Mouse (Mus musculus): ENCODE measurements at regions not wholly inside any gene's neighbourhood (a gene's known extent, or its start where the extent isn't known, plus 50 kb on each side); places are given as distances from the start of the nearest gene placed in this dataset.
A peak's percentile ranks its signal among the peaks of the same experiment; 100 is the strongest.

DNA sequence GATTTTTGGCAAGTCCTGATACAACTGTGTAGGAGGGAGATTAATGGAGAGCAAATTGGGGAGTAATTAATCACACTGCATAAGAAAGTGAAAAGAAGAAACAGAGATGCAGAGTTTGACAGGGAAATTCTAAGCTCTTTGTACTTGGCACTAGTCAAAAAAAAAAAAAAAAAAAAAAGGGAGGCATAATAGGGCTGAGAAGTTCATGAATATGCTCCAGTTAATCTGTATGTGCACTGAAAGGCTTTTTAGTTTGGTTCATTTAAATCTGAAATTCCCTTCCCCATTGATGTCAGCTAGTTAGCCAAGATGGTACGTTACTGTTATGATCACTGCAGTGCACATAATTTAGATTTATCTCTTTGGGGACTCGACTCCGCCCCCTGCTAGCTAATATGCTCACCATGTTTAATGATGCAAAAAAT, 470.8 kb upstream of the Map3k7 start:
- DNase-seq (ENCODE audit: low spot score) = no peak

GRCm38 (mm10) chr4:31499888-31500287, 464.0 kb upstream of the Map3k7 start:
- DNase-seq (ENCODE audit: low spot score) = no peak

DNA sequence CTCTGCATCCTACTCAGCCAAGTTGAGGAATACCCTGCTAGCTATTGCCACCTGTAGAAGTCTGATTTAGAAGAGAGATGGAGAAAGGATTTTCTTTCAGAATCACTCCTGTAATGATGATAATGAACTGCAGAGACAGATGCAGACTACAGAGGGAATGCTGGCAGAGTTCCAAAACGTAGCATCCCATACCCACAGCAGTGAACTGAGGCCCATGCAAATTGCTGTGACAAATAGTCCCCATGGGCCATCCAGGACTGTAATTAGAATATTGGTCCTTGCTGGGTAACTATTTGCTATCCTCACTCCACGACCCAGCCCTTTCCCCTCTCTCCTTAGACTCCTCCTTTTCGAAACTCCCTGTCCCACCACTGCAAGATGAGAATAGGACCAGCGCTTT, 463.5 kb upstream of the Map3k7 start:
- no peak for DNase-seq (ENCODE audit: low spot score)

DNA sequence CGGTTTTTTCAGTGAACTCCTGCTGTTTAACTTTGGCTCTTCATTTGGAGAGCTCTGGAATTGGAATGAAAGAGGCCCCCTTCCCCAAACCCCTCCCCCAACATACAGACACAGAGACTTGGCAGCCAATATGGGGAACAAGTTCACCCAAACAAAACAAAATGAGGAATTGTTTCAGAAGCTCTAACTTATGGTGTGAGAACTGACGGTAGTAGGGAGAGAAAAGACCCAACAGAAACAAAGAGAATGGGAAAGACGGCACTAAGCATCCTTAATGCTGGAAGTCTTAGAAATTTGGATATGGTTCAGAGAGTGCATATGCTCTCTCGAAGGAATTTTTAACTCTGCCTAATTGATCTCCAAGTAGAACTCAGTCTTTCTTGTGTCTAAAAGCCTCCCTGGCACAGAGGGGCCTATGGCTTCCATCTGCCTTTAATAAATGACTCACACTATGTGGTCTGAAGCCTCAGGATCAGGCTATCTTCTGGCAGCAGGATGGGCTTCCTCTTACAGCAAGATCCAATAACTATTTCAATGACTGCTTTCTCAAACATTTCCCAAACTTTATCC, 438.2 kb upstream of the Map3k7 start:
- no peak for DNase-seq (ENCODE audit: low spot score)

GRCm38 (mm10) chr4:31536811-31537210, 427.1 kb upstream of the Map3k7 start:
- DNase-seq (ENCODE audit: low spot score) = no peak

GRCm38 (mm10) chr4:31553780-31554394, 410.0 kb upstream of the Map3k7 start:
- no peak for DNase-seq (ENCODE audit: low spot score)

DNA sequence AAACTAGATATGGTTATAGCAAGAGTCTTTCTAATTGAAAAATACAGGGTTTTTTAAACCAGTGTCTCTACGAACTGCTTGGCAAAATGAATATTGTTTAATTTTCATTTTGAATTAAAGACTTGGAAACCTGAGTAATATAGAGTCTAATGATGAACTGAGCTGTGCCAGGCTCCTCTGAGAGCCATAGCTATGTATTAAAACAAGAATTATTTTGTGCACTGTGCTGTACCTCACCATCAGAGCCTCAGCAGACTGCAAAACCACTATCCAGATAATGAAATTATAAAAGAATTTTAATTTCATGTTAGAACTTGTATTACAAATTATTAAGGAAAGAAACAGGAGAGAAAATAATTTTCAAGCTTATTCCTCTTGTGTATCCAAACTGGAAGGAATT, 408.8 kb upstream of the Map3k7 start:
- no peak for DNase-seq (ENCODE audit: low spot score)

GRCm38 (mm10) chr4:31557261-31557660, 406.6 kb upstream of the Map3k7 start:
- no peak for DNase-seq (ENCODE audit: low spot score)

GRCm38 (mm10) chr4:31560305-31560704, 403.6 kb upstream of the Map3k7 start:
- no peak for DNase-seq (ENCODE audit: low spot score)

- no peak for DNase-seq (ENCODE audit: low spot score)
These were observed 402.7 kb upstream of the Map3k7 start for GRCm38 (mm10) chr4:31561183-31561582.

- DNase-seq (ENCODE audit: low spot score) = peak; percentile 4
These were observed 402.1 kb upstream of the Map3k7 start for GRCm38 (mm10) chr4:31561823-31562222.

- no peak for DNase-seq (ENCODE audit: low spot score)
These were observed 397.7 kb upstream of the Map3k7 start for GRCm38 (mm10) chr4:31566158-31566557.

GRCm38 (mm10) chr4:31566834-31567233, 397.1 kb upstream of the Map3k7 start:
- no peak for DNase-seq (ENCODE audit: low spot score)

GRCm38 (mm10) chr4:31569687-31570086, 394.2 kb upstream of the Map3k7 start:
- no peak for DNase-seq (ENCODE audit: low spot score)

- no peak for DNase-seq (ENCODE audit: low spot score)
These were observed 386.8 kb upstream of the Map3k7 start for GRCm38 (mm10) chr4:31576982-31577579.

DNA sequence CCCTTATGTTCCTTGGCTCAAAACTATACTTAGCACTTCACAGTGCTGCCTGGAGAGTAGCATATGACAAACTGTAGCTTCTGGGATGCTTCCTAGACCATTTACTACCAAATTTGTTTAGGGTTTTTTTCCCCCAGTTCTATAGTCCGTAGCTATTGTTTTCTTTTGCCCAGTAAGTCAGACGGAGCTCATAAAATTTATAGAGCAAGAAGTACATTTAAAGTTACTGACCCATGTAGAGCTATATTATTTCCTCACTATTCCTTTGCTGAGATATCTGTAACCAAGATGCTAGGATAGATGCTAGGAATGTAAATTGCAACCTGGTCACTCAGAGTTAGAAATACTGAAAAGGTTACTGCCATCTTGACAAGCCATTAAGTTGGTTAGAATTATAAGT, 380.4 kb upstream of the Map3k7 start:
- DNase-seq (ENCODE audit: low spot score) = no peak

DNA sequence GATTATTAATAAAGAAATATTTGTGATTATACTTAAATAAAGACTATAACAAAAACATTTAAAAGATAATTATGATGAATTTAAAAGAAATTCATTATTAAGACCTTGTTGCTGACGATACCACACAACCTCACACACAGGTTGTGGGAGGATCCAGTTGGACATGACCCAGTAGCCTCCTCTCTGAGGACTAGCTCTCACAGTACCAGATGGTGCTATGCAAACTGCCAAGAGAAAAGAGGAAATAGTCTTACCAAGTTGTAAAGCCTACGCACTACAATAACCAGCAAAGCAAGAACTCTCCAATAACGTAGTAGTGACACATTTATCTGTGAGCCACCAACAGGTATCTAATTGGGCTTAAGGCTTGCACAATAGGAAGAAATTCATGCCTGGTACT, 379.7 kb upstream of the Map3k7 start:
- no peak for DNase-seq (ENCODE audit: low spot score)

GRCm38 (mm10) chr4:31594089-31594488, 369.8 kb upstream of the Map3k7 start:
- no peak for DNase-seq (ENCODE audit: low spot score)

DNA sequence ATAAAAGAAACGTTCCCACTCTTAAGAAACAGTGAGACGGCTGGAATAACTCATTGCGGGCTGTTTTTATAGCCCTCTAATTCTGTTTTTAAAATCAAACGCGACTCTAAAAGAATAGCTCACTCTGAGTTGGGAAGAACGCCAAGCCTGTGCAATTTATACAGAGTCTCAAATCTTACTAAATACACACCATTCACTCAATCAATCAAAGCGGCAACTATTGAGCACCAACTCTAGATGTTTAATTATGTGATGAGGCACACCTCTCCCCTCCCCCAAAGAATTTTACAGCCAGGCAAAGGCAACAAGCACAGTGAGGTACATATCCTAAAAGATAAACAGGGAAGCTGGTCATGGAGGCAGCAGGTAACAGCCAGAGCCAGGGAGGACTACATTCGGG, 362.4 kb upstream of the Map3k7 start:
- no peak for DNase-seq (ENCODE audit: low spot score)

- DNase-seq (ENCODE audit: low spot score) = no peak
These were observed 360.1 kb upstream of the Map3k7 start for GRCm38 (mm10) chr4:31603776-31604175.

- DNase-seq (ENCODE audit: low spot score) = no peak
These were observed 355.1 kb upstream of the Map3k7 start for GRCm38 (mm10) chr4:31608811-31609210.

DNA sequence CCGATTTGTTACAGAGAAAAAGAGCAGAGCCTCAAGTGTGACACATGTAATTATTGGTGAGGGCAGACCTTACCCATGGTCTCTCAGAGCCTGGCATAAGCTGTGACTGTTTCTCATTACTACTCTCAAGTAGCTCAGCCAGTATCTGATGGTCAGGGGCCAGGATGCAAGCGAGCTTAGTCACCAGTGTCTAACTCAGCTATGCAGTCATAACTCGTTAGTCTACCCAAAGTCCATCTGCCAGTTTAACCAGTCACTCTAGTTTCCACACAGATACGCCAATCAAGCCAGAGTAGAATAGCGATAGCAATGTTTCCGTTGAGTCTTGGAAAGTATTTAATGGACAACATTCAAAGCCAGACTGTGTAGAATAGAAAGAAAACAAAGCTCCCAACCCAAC, 354.3 kb upstream of the Map3k7 start:
- DNase-seq (ENCODE audit: low spot score) = peak; percentile 18

- DNase-seq (ENCODE audit: low spot score) = no peak
These were observed 351.6 kb upstream of the Map3k7 start for GRCm38 (mm10) chr4:31612147-31612824.
